Comparison of ENCODE assay signal across 8 mouse cellular contexts in genomic region chrX:142200295-142200694, GRCm38 (mm10). TPM values are rescaled to one million over a fixed set of nuclear protein-coding genes. Genes with fewer than 3 reads are reported as not detected.
A peak's percentile ranks its signal among the peaks of the same experiment; 100 is the strongest.
DNase-seq lines count a peak whose midpoint lies in the region; ATAC-seq lines count a peak whose summit lies in the region.

No protein-coding gene starts in this region.

- no peaks in the 10 kb centered on the region for H3K4me1 ChIP-seq in embryonic facial prominence, embryonic 11.5 days (ENCODE audit: control insufficient read depth, insufficient read depth, low read length)
- no peaks in the 10 kb centered on the region for H3K4me1 ChIP-seq in embryonic facial prominence, embryonic 10.5 days

- 10% methylated on average over 3 of the region's 3 CpGs for WGBS in embryonic facial prominence, embryonic 11.5 days
- 16% methylated on average over 3 of the region's 3 CpGs for WGBS in embryonic facial prominence, embryonic 10.5 days

- no peak for ATAC-seq in embryonic facial prominence, embryonic 11.5 days (replicated peaks; ENCODE audit: insufficient number of reproducible peaks, low FRiP score, low TSS enrichment, low read depth)

- no peaks in the 10 kb centered on the region for H3K9me3 ChIP-seq in embryonic facial prominence, embryonic 11.5 days (replicated peaks; ENCODE audit: control insufficient read depth, low read length)
- H3K9me3 ChIP-seq in embryonic facial prominence, embryonic 10.5 days: no peaks in the 10 kb centered on the region

- H3K9ac ChIP-seq in embryonic facial prominence, embryonic 11.5 days (replicated peaks; ENCODE audit: low read length): no peak overlapping the region

- 0 out of 2 replicates have a peak, but pooled peaks cover 2% of the 10 kb centered on the region for H3K27me3 ChIP-seq in embryonic facial prominence, embryonic 11.5 days (ENCODE audit: control insufficient read depth, insufficient read depth, low read length)
- H3K27me3 ChIP-seq in embryonic facial prominence, embryonic 10.5 days (replicated peaks; ENCODE audit: low read depth, poor library complexity, severe bottlenecking): peaks cover 28% of the 10 kb centered on the region

- H3K4me3 ChIP-seq in embryonic facial prominence, embryonic 11.5 days (ENCODE audit: low read depth, low read length): no peak overlapping the region
- no peak overlapping the region for H3K4me3 ChIP-seq in embryonic facial prominence, embryonic 10.5 days

- no peaks in the 10 kb centered on the region for H3K36me3 ChIP-seq in embryonic facial prominence, embryonic 11.5 days (replicated peaks; ENCODE audit: control insufficient read depth, insufficient read depth, low read depth, low read length)
- no peaks in the 10 kb centered on the region for H3K36me3 ChIP-seq in embryonic facial prominence, embryonic 10.5 days (replicated peaks)

- no peak overlapping the region for H3K4me2 ChIP-seq in embryonic facial prominence, embryonic 11.5 days (ENCODE audit: low read depth, low read length)

- H3K27ac ChIP-seq in embryonic facial prominence, embryonic 11.5 days (replicated peaks; ENCODE audit: low read depth, low read length): no peak overlapping the region
- no peak overlapping the region for H3K27ac ChIP-seq in embryonic facial prominence, embryonic 10.5 days (replicated peaks)

- DNase-seq in embryonic facial prominence, embryonic 11.5 days (ENCODE audit: low spot score): peak; percentile 63
- no peak for DNase-seq in embryonic facial prominence, embryonic 10.5 days (ENCODE audit: low spot score)
- DNase-seq in right cerebral cortex, adult 18-20 months: peak; percentile 31
- no peak for DNase-seq in right cerebral cortex, postnatal 14 days
- peak; percentile 3 to 46 for DNase-seq in cerebellum, postnatal 36 days
- DNase-seq in kidney, postnatal 10 days: peak; percentile 25
- DNase-seq in lung, postnatal 25 days (ENCODE audit: low spot score): peak; percentile 31
- peak; percentile 43 for DNase-seq in thymus, postnatal 0 days (ENCODE audit: low spot score)

RNA-seq across cellular contexts. Expression of gene Gucy2f, which starts 3.6 kb away (rescaled TPM):
- 0.03 TPM in 2 replicates for polyA plus RNA-seq in embryonic facial prominence, embryonic 11.5 days (2014; fragmentation: Nextera tagmentation; extraction: Ambion mirVana)
- not detected in 2 replicates for polyA plus RNA-seq in embryonic facial prominence, embryonic 10.5 days (2016; fragmentation: Nextera tagmentation; extraction: Ambion mirVana)
- polyA plus RNA-seq in thymus, postnatal 0 days (2015; fragmentation: Nextera tagmentation; extraction: Ambion mirVana): not detected in 2 replicates

RNA-seq across cellular contexts. Expression of gene Nxt2, which starts 26.3 kb away (rescaled TPM):
- polyA plus RNA-seq in embryonic facial prominence, embryonic 11.5 days (2014; fragmentation: Nextera tagmentation; extraction: Ambion mirVana): 13.3 and 13.9 TPM in 2 replicates
- 7.6 and 9.2 TPM in 2 replicates for polyA plus RNA-seq in embryonic facial prominence, embryonic 10.5 days (2016; fragmentation: Nextera tagmentation; extraction: Ambion mirVana)
- polyA plus RNA-seq in thymus, postnatal 0 days (2015; fragmentation: Nextera tagmentation; extraction: Ambion mirVana): 8.5 and 8.6 TPM in 2 replicates

Comparison
In these comparisons a context has a peak if more than half of its experiments do, and no peak if none do; other contexts are left out.
1. DNase-seq: peak in embryonic facial prominence, embryonic 11.5 days (single experiment), right cerebral cortex, adult 18-20 months (single experiment), cerebellum, postnatal 36 days (2 of 2), kidney, postnatal 10 days (single experiment), lung, postnatal 25 days (single experiment) and thymus, postnatal 0 days (single experiment); none in embryonic facial prominence, embryonic 10.5 days (single experiment) and right cerebral cortex, postnatal 14 days (single experiment).